Mouse (Mus musculus): Measurements from ENCODE around the gene Sult2b1. TPM values are rescaled to one million over a fixed set of nuclear protein-coding genes. Genes with fewer than 3 reads are reported as not detected.

Sult2b1 gene
- total and polyA plus RNA-seq, 3 experiments = 0.17 to 0.29 TPM; not detected in 1

GRCm38 (mm10) chr7:45717918-45718297 is 66.6 kb downstream of the Sult2b1 start, which contains the start of gene Sphk2:
Gene Sphk2 (minus strand): TSS chr7:45718002.
- Histone ChIP-seq H3K27ac (ENCODE audit: insufficient read depth, low read depth) (peak within 1 kb of the TSS; percentile 79), H3K4me3 (replicated peaks in 1 of 3; ENCODE audit: low read depth in 2 of 3, low read length in 2 of 3, poor library complexity in 1 of 3) (peak within 1 kb of the TSS; percentile 95 to 100 (median 97)), H3K4me1 (ENCODE audit: control insufficient read depth in 1 of 2, insufficient read depth in 2 of 2) (peaks cover 7 to 44% of the 10 kb centered on the region in 2 experiments; a peak in 3 of 4 replicates), H3K27me3 (replicated peaks) (no peaks in the 10 kb centered on the region), H3K4me2 (ENCODE audit: insufficient read depth, low read depth, poor library complexity, severe bottlenecking) (peak within 1 kb of the TSS; percentile 89), H3K9ac (ENCODE audit: insufficient read depth, low read depth) (peak within 1 kb of the TSS; percentile 98), H3K79me2 (replicated peaks; ENCODE audit: control insufficient read depth, extremely low read depth, insufficient read depth, poor library complexity, severe bottlenecking) (peaks cover 47% of the 10 kb centered on the region), H3K9me3 (replicated peaks; ENCODE audit: low read length) (no peaks in the 10 kb centered on the region), H3K36me3 (replicated peaks in 1 of 2; ENCODE audit: control insufficient read depth in 1 of 2, insufficient read depth in 1 of 2, low read length in 1 of 2) (peaks cover 46 to 64% of the 10 kb centered on the region in 2 experiments)
- in situ Hi-C loops (cut with MboI; ENCODE audit: low pct_ligation_motif_present, low pct_unique_long_range_greater_than_20kb, low sequenced_read_pairs) (no loop called here), dilution Hi-C loops (cut with MboI; ENCODE audit: extremely low pct_ligation_motif_present, extremely low pct_unique_long_range_greater_than_20kb, low sequenced_read_pairs) (no loop called here)
- peak; percentile 99 for DNase-seq (ENCODE audit: extremely low read depth)
- no peak; the same call in 1 of the 2 replicates for TF ChIP-seq RCOR1 (conservative IDR thresholded peaks at IDR 0.05; ENCODE audit: low read depth, low read length)
- TF ChIP-seq IRF4 (IDR thresholded peaks at IDR 0.05; ENCODE audit: low read depth, low read length) = peak; percentile 80
- peak; percentile 98 for TF ChIP-seq POLR2A (IDR thresholded peaks at IDR 0.05; ENCODE audit: low read depth, low read length)
- peak; percentile 93 for TF ChIP-seq MAX (IDR thresholded peaks at IDR 0.05; ENCODE audit: low read length)
- TF ChIP-seq MEF2A (IDR thresholded peaks at IDR 0.05; ENCODE audit: borderline replicate concordance, low read depth, low read length) = peak; percentile 88
- TF ChIP-seq USF2 (conservative IDR thresholded peaks at IDR 0.05; ENCODE audit: low read depth, low read length) = no peak; the same call in 1 of the 2 replicates
- peak; percentile 94 for TF ChIP-seq ELF1 (IDR thresholded peaks at IDR 0.05; ENCODE audit: low read depth, low read length)
- TF ChIP-seq KAT2A (IDR thresholded peaks at IDR 0.05; ENCODE audit: insufficient replicate concordance, low read length) = peak; percentile 97
- no peak for TF ChIP-seq MAFK (IDR thresholded peaks at IDR 0.05; ENCODE audit: insufficient replicate concordance, low read length)
- no peak for TF ChIP-seq SMC3 (IDR thresholded peaks at IDR 0.05; ENCODE audit: low read depth, low read length)
- TF ChIP-seq CHD1 (IDR thresholded peaks at IDR 0.05; ENCODE audit: low read depth, low read length) = no peak
- peak; percentile 96 for TF ChIP-seq POLR2AphosphoS2 (IDR thresholded peaks at IDR 0.05; ENCODE audit: low read depth, low read length)
- no peak for TF ChIP-seq RAD21 (IDR thresholded peaks at IDR 0.05; ENCODE audit: low read depth, low read length)
- TF ChIP-seq MAZ (IDR thresholded peaks at IDR 0.05; ENCODE audit: low read depth, low read length) = no peak; the same call in 1 of the 2 replicates
- no peak; the same call in 1 of the 2 replicates for TF ChIP-seq JUND (conservative IDR thresholded peaks at IDR 0.05; ENCODE audit: low read depth, low read length)
- TF ChIP-seq ZKSCAN1 (IDR thresholded peaks at IDR 0.05; ENCODE audit: borderline replicate concordance, low read depth, low read length) = no peak; the same call in 1 of the 2 replicates
- no peak for TF ChIP-seq ZNF384 (IDR thresholded peaks at IDR 0.05; ENCODE audit: low read depth, low read length)
- peak; percentile 98 for TF ChIP-seq TCF12 (IDR thresholded peaks at IDR 0.05; ENCODE audit: low read depth, low read length)
- TF ChIP-seq UBTF (IDR thresholded peaks at IDR 0.05; ENCODE audit: low read depth, low read length) = no peak
- peak; percentile 99 for TF ChIP-seq NELFE (IDR thresholded peaks at IDR 0.05; ENCODE audit: low read depth, low read length)
- TF ChIP-seq JUN (IDR thresholded peaks at IDR 0.05; ENCODE audit: insufficient read depth, low read depth, low read length) = no peak
- no peak for TF ChIP-seq PAX5 (IDR thresholded peaks at IDR 0.05; ENCODE audit: low read length)
- TF ChIP-seq ZC3H11A (IDR thresholded peaks at IDR 0.05; ENCODE audit: low read depth, low read length) = no peak
- TF ChIP-seq ETS1 (conservative IDR thresholded peaks at IDR 0.05; ENCODE audit: low read depth, low read length) = peak; percentile 68
- TF ChIP-seq E2F4 (IDR thresholded peaks at IDR 0.05; ENCODE audit: insufficient replicate concordance, low read depth, low read length) = peak; percentile 73; the same call in 1 of the 2 replicates
- TF ChIP-seq MYC (IDR thresholded peaks at IDR 0.05; ENCODE audit: low read depth, low read length) = peak; percentile 94
- TF ChIP-seq ZMIZ1 (IDR thresholded peaks at IDR 0.05; ENCODE audit: low read depth, low read length) = peak; percentile 96
- TF ChIP-seq HCFC1 (IDR thresholded peaks at IDR 0.05; ENCODE audit: low read depth, low read length) = peak; percentile 98
- TF ChIP-seq CTCF (conservative IDR thresholded peaks at IDR 0.05 in 1 of 2, IDR thresholded peaks at IDR 0.05 in 1 of 2; ENCODE audit: low read depth in 2 of 2, low read length in 2 of 2) = no peak
- no peak; the same call in none of the 2 replicates for TF ChIP-seq CHD2 (IDR thresholded peaks at IDR 0.05; ENCODE audit: low read length)
- no peak for TF ChIP-seq EP300 (IDR thresholded peaks at IDR 0.05; ENCODE audit: low read length)
- TF ChIP-seq TBP (conservative IDR thresholded peaks at IDR 0.05; ENCODE audit: low read depth, low read length) = peak; percentile 95
- TF ChIP-seq NRF1 (IDR thresholded peaks at IDR 0.05; ENCODE audit: low read depth, low read length) = peak; percentile 71
- TF ChIP-seq SIN3A (IDR thresholded peaks at IDR 0.05; ENCODE audit: low read length) = peak; percentile 99
- peak; percentile 100 for TF ChIP-seq GABPA (IDR thresholded peaks at IDR 0.05; ENCODE audit: insufficient replicate concordance, low read depth, low read length)
- TF ChIP-seq BHLHE40 (IDR thresholded peaks at IDR 0.05; ENCODE audit: low read depth, low read length) = peak; percentile 25; the same call in 1 of the 2 replicates
- TF ChIP-seq MXI1 (IDR thresholded peaks at IDR 0.05; ENCODE audit: low read depth, low read length) = peak; percentile 93
- no peak for TF ChIP-seq USF1 (IDR thresholded peaks at IDR 0.05; ENCODE audit: low read depth, low read length)

Data from CH12.LX (cell line).